Mouse (Mus musculus) neutrophil, adult 65 days (primary cell): ENCODE measurements around the gene Camsap3. TPM values are rescaled to one million over a fixed set of nuclear protein-coding genes. Genes with fewer than 3 reads are reported as not detected.

Source experiments
- total RNA-seq: library from RNA; stranded (reverse); gene quantifications from 2 replicates; pipeline ENCODE4 v1.2.4, GENCODE M21; 2023

Camsap3 gene
- total RNA-seq, result 0.16 TPM in 1 of 2 replicates, not detected in the other

DNA sequence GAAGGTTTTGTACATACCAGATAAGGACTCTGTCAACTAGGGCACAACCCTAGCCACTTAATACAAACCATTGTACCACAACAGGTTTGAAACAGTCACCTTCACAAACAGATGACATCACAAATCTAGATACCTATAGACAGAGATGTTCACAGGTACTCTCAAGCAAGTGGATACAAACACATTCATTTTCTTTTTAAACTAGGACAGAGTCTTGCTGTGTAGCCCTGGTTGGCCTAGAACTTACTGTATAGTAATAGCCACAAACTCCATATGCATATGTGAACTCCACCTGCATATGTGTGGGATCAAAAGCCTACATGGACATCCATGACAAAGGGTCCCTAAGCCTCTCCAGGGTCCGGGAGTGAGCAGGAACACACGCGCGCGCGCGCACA is at the start of gene Camsap3:
Gene Camsap3, plus strand, starts transcription at position 301 of the 398 bp plus-strand sequence.

GRCm38 (mm10) chr8:3567641-3568371 is 19.3 kb upstream of the Camsap3 start, which contains the start of gene C330021F23Rik:
C330021F23Rik (plus strand) TSS chr8:3567990.

GRCm38 (mm10) chr8:3621199-3621970 is 34.3 kb downstream of the Camsap3 start, which contains the start of the genes Xab2 and Pet100:
Xab2 (minus strand) TSS chr8:3621316.
Pet100 (plus strand) TSS chr8:3621548.

DNA sequence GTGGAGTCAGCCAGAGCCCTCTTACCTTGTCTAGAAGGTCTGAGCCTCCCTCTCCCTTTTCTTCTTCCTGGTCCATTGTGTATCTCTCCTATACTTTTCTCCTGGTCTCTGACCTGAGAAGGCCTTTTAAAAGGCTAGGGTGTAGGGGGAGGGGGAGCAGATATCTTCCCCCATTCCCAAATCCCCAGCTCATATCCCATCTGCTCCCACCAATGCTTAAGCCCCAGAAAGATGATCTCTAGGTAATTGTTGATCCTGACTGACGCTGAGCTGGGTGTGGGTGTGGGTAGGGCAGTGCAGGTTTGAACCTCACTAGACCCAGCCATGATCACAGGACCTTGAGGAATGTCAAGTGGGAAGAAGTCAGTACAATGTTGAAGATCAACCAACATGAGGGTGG is 38.4 kb downstream of the Camsap3 start, which contains the start of gene Pcp2:
Gene Pcp2, minus strand, starts transcription at position 101 of the 400 bp plus-strand sequence.

DNA sequence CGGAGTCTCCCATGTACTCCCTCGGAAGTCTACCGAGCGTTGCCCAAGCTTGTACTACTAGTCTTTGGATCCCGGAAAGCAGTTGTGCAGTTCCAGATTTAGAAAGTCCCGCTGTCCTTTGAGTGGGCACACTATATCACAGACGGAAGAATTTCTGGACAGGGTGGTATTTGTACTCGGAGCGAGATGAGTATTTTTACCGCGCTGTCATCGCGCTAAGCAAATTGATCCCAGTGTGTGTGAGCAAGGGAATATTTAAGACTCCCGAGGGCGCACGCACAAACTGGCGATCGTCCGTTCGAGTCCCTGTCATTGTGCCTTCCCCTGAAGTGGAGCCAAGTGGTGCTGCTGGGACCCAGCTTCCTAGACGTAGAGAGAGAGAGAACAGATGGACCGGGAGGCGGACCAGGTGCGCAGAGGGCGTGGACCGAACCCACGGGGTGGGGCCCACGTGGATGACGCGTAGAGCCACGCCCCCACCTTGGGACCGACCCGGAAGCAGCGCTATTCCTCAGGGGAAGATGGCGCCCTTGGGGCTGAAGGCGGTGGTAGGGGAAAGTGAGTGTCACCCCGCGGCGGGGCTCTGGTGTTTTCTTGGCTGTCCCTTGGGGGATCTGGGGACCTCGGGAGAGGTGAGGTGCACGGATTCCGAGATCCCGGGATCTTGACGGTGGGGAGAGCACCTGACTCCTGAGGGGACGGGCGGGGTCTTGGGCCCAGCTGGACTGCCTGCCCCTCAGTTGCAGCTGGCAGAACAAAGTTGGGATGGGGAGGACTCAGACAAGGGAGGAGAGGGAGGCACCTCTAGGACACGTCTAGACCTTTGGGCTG is 43.8 kb downstream of the Camsap3 start, which contains the start of gene Stxbp2:
Gene Stxbp2, plus strand, starts transcription at position 309 of the 831 bp plus-strand sequence.

DNA sequence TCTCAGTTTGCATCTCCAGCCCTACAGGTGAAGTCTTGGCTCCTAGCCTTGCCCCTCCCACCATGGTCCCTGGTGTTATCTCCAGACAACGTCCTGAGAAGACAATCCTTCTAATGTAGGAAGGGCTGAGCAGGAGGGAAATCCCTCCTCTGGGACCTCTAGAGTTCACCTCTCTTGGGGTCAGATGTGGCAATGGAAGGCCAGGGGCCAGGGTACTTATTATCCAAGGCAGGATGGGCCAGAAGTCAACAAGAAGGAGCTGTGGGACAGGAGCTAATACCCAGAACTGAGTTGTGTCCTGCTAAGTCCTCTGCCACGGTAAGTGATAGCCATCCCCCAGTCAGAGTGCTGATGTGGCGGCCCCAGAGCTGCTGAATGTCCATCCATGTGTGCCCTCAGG is 68.4 kb downstream of the Camsap3 start, which contains the start of gene Retn:
Gene Retn, plus strand, starts transcription at position 245 of the 400 bp plus-strand sequence.

Other genes with a start within 250 kb of the Camsap3 start
- gene A430078G23Rik, start 233.9 kb upstream of the Camsap3 start, total RNA-seq, result 76.9 and 94.4 TPM in 2 replicates
- 92.2 and 115 TPM in 2 replicates for gene Arhgef18, start 194.3 kb upstream of the Camsap3 start, total RNA-seq
- 0.50 and 1.0 TPM in 2 replicates for gene Pex11g, start 119.6 kb upstream of the Camsap3 start, total RNA-seq
- gene Tex45, start 116.4 kb upstream of the Camsap3 start, total RNA-seq, result 1.7 and 3.9 TPM in 2 replicates
- gene Zfp358, start 94.2 kb upstream of the Camsap3 start, total RNA-seq, result 3.0 and 5.0 TPM in 2 replicates
- 26.7 and 31.6 TPM in 2 replicates for gene Mcoln1, start 86.8 kb upstream of the Camsap3 start, total RNA-seq
- 20.0 and 20.5 TPM in 2 replicates for gene Pnpla6, start 71.9 kb upstream of the Camsap3 start, total RNA-seq
- gene C330021F23Rik, start 19.3 kb upstream of the Camsap3 start, total RNA-seq, result not detected in 2 replicates
- 45.1 and 47.4 TPM in 2 replicates for gene Xab2, start 34.0 kb downstream of the Camsap3 start, total RNA-seq
- gene Pet100, start 34.3 kb downstream of the Camsap3 start, total RNA-seq, result 122 and 124 TPM in 2 replicates
- not detected in 2 replicates for gene Pcp2, start 38.3 kb downstream of the Camsap3 start, total RNA-seq
- 317 and 390 TPM in 2 replicates for gene Stxbp2, start 43.7 kb downstream of the Camsap3 start, total RNA-seq
- gene Retn, start 68.5 kb downstream of the Camsap3 start, total RNA-seq, result 1.4 and 1.9 TPM in 2 replicates
- gene Mcemp1, start 78.5 kb downstream of the Camsap3 start, total RNA-seq, result 329 and 340 TPM in 2 replicates
- 4.6 and 5.0 TPM in 2 replicates for gene Fcor, start 85.1 kb downstream of the Camsap3 start, total RNA-seq
- 10.4 and 12.5 TPM in 2 replicates for gene Trappc5, start 89.0 kb downstream of the Camsap3 start, total RNA-seq
- 0.18 and 0.35 TPM in 2 replicates for gene Fcer2a, start 106.9 kb downstream of the Camsap3 start, total RNA-seq
- not detected in 2 replicates for gene Clec4g, start 133.4 kb downstream of the Camsap3 start, total RNA-seq
- 2.9 and 4.1 TPM in 2 replicates for gene Cd209a, start 161.7 kb downstream of the Camsap3 start, total RNA-seq